27 mouse cellular contexts compared by ENCODE assay signal in genomic region chr10:110610336-110610735, GRCm38 (mm10).
"Had no signal": no experiment of that assay in that cellular context is flagged by ENCODE, and none has a peak within 500 bp of the region (broad histone marks: within the 10 kb centered on the region; RNA-seq: fewer than 3 reads in every experiment).

No protein-coding gene starts in this region.

- H3K27ac ChIP-seq: kidney, postnatal 0 days; layer of hippocampus, adult 2 months; limb, embryonic 10.5 days; limb, embryonic 13.5 days; liver, embryonic 12.5 days; liver, embryonic 15.5 days; lung, embryonic 15.5 days; midbrain, embryonic 10.5 days; midbrain, embryonic 13.5 days; stomach, postnatal 0 days had no signal

- H3K9ac ChIP-seq: limb, embryonic 13.5 days; liver, embryonic 12.5 days; liver, embryonic 15.5 days; lung, embryonic 15.5 days; midbrain, embryonic 13.5 days had no signal

- H3K27me3 ChIP-seq: limb, embryonic 13.5 days; liver, embryonic 12.5 days; liver, embryonic 15.5 days; lung, embryonic 15.5 days; megakaryocyte, embryonic 14.5 days; midbrain, embryonic 13.5 days had no signal

- H3K9me3 ChIP-seq: limb, embryonic 10.5 days; liver, embryonic 12.5 days; liver, embryonic 15.5 days; midbrain, embryonic 13.5 days had no signal

- H3K4me2 ChIP-seq: limb, embryonic 13.5 days; liver, embryonic 12.5 days; liver, embryonic 15.5 days; lung, embryonic 15.5 days; midbrain, embryonic 13.5 days had no signal

- H3K4me3 ChIP-seq: layer of hippocampus, adult 2 months; limb, embryonic 10.5 days; limb, embryonic 13.5 days; liver, embryonic 12.5 days; liver, embryonic 15.5 days; lung, embryonic 15.5 days; megakaryocyte, embryonic 14.5 days; midbrain, embryonic 10.5 days; midbrain, embryonic 13.5 days; myocyte had no signal

- H3K4me1 ChIP-seq: liver, embryonic 12.5 days; liver, embryonic 15.5 days; megakaryocyte, embryonic 14.5 days; midbrain, embryonic 10.5 days had no signal

- H3K36me3 ChIP-seq: limb, embryonic 10.5 days; limb, embryonic 13.5 days; liver, embryonic 12.5 days; liver, embryonic 15.5 days; lung, embryonic 15.5 days; midbrain, embryonic 10.5 days; midbrain, embryonic 13.5 days had no signal

- DNase-seq: kidney, adult 2 months; kidney, postnatal 25 days; layer of hippocampus, adult 9-11 months; liver; lung, adult 18-20 months; lung, postnatal 10 days; lung, postnatal 36 days; right cerebral cortex, adult 18-20 months; right cerebral cortex, postnatal 14 days; right cerebral cortex, postnatal 4 days; thymus, adult 2 months; thymus, postnatal 14 days; thymus, postnatal 4 days had no signal

- ATAC-seq: intestine, postnatal 0 days; liver, embryonic 12.5 days; midbrain, embryonic 13.5 days; midbrain, embryonic 16.5 days had no signal
